Mouse (Mus musculus): ENCODE measurements at regions not wholly inside any gene's neighbourhood (a gene's known extent, or its start where the extent isn't known, plus 50 kb on each side); places are given as distances from the start of the nearest gene placed in this dataset.
"Not testable (repeated sequence)": the region's sequence is repeated elsewhere in the genome, so short reads cannot be mapped to it uniquely, and the experiment has no call there.

- not testable (repeated sequence) for DNase-seq (ENCODE audit: low read depth, low spot score)
Measured at GRCm38 (mm10) chr12:117327086-117327485, 189.2 kb upstream of the Rapgef5 start.

DNA sequence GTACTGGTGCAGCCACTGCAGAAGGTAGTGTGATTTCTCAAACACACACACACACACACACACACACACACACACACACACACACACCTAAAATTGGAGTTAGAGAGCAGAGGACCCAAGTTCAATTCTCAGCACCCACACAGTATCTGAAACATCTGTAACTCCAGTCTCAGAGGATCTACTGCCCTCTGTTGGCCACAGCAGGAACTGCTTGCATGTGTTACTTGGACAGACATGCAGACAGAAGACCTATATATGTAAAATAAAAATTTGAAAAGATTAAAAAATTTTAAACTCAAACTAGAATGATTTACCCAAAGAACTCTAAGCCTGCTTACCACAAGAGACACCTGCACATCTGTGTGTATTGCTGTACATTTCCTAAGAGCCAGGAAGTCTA is 185.9 kb upstream of the Rapgef5 start:
- DNase-seq (ENCODE audit: low read depth, low spot score) = no peak

DNA sequence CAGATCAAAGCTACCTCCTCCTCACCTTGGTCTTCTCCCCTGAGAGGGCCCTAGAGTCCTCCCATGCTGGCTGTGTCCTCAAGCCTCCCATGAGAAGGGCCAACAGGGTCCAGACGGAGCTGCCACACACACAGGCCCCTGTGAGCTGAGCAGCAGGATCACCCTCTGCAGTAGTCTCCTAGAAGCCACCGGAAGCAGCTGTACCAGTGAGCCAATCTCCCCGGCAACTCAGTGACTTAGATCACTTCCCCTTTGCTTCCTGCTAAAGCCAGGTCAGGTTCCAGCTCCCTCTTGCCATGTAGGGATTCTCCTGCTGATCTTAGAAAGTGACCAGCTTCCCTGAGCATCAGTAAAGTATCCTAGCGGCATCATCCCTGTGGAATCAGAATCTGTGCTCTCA is 179.4 kb upstream of the Rapgef5 start:
- DNase-seq (ENCODE audit: low read depth, low spot score) = no peak

- DNase-seq (ENCODE audit: low read depth, low spot score) = no peak
Measured at GRCm38 (mm10) chr12:117342321-117342720, 174.0 kb upstream of the Rapgef5 start.

- DNase-seq (ENCODE audit: low read depth, low spot score) = no peak
Measured at GRCm38 (mm10) chr12:117343121-117343520, 173.2 kb upstream of the Rapgef5 start.

GRCm38 (mm10) chr12:117343605-117344004 is 172.7 kb upstream of the Rapgef5 start:
- not testable (repeated sequence) for DNase-seq (ENCODE audit: low read depth, low spot score)

DNA sequence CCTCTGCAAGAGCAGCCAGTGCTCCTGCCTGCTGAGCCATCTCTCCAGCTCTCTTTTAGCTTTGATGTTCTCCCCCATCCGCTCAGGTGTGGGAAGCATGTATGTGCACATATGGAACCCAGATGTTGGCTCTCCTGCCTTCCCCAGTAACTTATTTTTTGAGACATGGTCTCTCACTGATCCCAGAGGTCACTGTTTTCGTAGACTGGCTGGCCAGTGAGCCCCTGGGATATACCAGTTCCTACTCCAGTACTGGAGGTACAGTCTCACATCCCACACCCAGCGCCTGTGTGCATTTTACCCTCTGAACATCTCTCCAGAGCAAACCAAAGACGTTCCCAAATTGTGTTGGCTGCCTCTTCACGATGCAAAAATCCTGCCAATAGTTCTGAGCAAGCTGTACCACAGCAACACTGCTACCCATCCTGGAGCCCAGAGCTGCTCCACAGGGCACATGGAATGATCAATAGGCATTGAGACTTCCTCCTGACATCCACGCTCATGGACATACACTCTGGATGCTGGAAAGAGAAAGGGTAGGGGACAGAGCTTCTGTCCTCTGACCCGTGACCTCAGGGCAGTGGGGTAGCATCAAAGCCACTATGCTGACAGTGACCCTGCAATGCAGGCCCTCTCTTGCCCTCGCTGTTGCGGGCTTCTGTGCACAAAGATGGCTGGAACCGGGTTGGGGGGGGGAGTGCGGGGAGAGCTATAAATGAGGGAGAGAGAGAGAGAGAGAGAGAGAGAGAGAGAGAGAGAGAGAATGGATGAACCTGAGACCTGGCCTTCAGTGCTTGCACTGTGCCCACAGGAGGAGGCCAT is 171.8 kb upstream of the Rapgef5 start:
- DNase-seq (ENCODE audit: low read depth, low spot score) = no peak

DNA sequence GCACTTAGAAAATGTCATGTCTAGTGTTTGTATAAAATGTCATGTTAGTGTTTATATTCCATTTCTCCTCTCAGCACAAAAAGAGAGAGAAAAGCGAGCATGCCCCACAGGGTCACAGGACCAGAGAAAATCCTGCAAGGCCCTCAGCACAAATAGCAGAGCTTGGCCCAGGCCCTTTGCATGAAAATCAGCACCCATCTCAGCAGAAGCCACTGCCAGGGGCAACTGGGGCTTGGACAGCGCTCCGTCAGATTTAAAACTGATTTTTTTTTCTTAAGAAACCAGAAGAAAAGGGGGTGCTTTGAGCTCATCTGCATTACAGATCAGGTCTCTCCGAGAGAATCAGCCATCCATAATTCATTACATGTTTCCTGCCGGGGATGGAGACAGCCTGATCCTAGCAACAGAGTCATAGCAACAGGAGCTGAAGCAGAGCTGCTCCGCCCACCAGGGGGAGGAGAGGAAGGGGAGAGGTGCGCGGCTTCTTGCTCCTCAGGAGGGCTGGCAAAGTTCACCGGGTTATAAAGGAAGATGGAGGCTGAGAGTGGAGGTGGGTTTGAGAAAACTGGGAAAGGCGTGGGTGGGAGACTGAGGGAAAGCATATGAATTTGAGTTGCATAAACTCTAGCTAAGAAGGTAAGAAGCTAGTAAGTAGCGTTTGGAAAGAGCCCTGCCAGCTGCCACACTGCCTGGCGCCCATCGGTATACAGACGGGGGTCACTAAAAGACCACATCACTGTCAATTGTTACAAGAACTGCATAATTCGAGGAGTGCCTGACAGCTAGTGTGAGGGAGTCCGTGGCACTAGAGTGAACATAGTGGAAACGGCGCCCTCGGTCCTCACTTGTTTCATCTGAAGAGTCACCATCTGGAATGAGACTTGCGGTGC is 170.9 kb upstream of the Rapgef5 start:
- no peak for DNase-seq (ENCODE audit: low read depth, low spot score)

GRCm38 (mm10) chr12:117346091-117346490 is 170.2 kb upstream of the Rapgef5 start:
- no peak for DNase-seq (ENCODE audit: low read depth, low spot score)

GRCm38 (mm10) chr12:117347135-117347534 is 169.1 kb upstream of the Rapgef5 start:
- no peak for DNase-seq (ENCODE audit: low read depth, low spot score)

DNA sequence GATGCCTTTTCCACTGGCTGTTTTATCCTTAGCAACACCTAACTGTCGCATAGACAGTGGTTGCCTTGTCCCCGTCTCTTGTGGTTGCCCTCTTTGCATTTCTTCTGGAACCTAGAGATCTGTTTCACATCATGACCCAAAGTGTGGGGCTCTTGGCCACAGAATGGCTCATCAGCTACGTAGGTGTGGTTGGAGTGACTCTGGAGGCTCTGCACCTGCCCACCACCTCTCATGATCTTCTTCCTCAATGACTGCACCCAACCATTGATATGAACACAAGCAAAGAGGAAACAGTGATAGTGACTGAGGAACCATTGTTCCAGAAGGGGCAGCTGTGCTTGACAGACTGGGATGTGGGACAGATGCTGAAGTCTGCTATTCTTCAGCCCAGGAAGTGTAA is 167.8 kb upstream of the Rapgef5 start:
- no peak for DNase-seq (ENCODE audit: low read depth, low spot score)

GRCm38 (mm10) chr12:117351900-117352299 is 164.4 kb upstream of the Rapgef5 start:
- no peak for DNase-seq (ENCODE audit: low read depth, low spot score)

DNA sequence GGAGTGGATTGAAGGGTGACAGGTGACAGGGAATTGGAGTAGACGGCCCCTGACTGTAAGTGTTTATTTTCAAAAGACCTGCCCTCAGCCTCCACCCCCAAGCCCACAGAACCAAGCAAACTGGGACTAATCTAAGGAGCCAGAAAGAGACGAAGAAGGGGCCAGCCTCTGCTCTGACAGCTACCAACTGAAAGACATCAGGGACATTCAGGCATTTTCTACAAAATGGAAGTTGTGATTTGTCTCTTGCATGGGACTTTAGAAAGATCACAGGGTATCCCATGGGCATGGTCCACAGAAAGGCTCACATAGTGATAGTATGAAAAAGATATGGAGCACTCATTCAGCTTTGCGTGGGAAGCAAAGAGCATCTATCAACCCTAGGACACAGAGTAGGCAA is 163.8 kb upstream of the Rapgef5 start:
- DNase-seq (ENCODE audit: low read depth, low spot score) = no peak

DNA sequence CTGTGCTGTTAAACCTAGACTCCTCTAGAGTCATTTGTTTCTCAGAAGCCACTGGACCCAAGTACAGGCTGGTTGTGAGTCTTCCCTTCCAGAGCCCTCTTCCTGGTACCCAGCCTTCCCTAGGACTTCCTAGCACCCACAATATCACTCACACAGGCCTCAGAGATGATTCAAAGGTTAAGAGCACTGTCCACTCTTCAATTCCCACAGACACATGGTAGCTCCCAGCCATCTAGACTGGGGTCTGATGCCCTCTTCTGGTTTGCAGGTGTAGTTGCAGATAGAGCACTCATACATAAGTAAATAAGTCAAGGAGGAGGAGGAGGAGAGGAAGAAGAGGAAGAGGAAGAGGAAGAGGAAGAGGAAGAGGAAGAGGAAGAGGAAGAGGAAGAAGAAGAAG is 163.3 kb upstream of the Rapgef5 start:
- DNase-seq (ENCODE audit: low read depth, low spot score) = no peak

GRCm38 (mm10) chr12:117357811-117358210 is 158.5 kb upstream of the Rapgef5 start:
- DNase-seq (ENCODE audit: low read depth, low spot score) = no peak

DNA sequence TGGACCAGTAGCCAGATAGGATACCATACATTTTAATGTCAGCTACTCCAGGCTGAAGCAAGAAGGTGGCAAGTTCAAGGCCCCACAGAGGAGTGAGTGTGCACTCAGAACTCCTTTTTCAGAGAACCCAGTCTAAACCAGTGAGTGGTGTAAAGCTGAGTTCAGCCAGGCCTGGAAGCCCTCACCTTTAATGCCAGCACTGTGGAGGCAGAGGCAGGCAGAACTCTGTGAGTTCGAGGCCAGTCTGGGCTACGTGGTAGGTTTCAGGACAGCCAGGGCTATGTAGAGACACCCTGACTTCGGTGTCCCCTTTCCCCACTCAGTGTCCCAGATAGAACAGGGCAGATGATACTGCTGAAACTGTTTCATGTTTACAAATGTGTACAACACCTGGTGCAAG is 157.4 kb upstream of the Rapgef5 start:
- DNase-seq (ENCODE audit: low read depth, low spot score) = no peak

GRCm38 (mm10) chr12:117360215-117360614 is 156.1 kb upstream of the Rapgef5 start:
- no peak for DNase-seq (ENCODE audit: low read depth, low spot score)

DNA sequence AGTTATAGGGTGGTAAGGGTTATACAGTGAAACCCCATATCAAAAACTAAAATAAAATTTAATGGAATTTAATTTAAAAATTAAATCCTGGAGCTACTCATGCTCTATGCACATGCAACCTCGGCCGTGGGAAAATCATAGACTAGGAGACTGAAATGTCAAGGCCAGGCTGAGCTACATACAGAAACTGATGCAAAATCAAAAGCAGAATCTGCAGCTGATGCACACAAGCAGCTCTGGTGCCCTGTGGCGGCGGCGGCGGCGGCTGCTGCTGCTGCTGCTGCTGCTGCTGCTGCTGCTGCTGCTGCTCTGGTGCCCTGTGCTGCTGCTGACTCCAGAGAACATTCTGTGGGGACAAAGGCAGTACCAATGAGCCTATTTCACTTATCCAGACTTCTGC is 154.5 kb upstream of the Rapgef5 start:
- DNase-seq (ENCODE audit: low read depth, low spot score) = no peak

DNA sequence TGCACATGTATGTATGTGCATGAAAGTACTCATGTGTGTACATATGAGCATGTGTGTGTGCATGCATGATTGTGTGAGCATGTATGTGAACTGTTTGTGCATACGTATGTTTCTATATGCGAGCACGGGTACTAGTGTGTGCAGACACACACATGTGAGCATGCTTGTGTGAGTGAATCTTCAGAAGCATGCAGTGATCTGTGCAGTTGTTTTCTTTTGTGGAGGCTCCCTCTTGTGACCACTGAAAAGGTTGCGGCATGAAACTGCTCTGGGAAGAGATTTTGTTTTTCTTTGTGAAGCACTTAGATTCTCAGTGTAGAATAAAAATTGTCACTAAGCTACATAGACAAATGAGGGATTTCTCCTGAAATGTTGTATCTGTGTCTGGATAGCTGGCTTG is 152.8 kb upstream of the Rapgef5 start:
- not testable (repeated sequence) for DNase-seq (ENCODE audit: low read depth, low spot score)

GRCm38 (mm10) chr12:117365181-117365580 is 151.1 kb upstream of the Rapgef5 start:
- no peak for DNase-seq (ENCODE audit: low read depth, low spot score)

GRCm38 (mm10) chr12:117365876-117366275 is 150.4 kb upstream of the Rapgef5 start:
- no peak for DNase-seq (ENCODE audit: low read depth, low spot score)

GRCm38 (mm10) chr12:117378297-117378887 is 137.9 kb upstream of the Rapgef5 start:
- no peak for DNase-seq (ENCODE audit: low read depth, low spot score)

Data from c-Kit-negative CD71-positive TER-119-positive erythroid progenitor cells, embryonic 14.5 days (primary cell).